Mouse (Mus musculus) embryonic facial prominence, embryonic 11.5 days (tissue): ENCODE data around the gene Gm21987. TPM values are rescaled to one million over a fixed set of nuclear protein-coding genes. Genes with fewer than 3 reads are reported as not detected.

ENCODE experiments used
- ATAC-seq: fragments of 200-750 bp; cut with Nextera tagmentation; replicated peaks from 2 replicates; pipeline ENCODE4 v1.8.0; 2017; ENCODE audit warnings: low read depth; ENCODE audit not compliant: insufficient number of reproducible peaks, low FRiP score, low TSS enrichment
- DNase-seq: peaks from one replicate; pipeline ENCODE4 v3.0.0-alpha.2; 2015; ENCODE audit warnings: low spot score
- H3K27ac ChIP-seq: fragments of 300-500 bp; sonication (generic); replicated peaks from 2 replicates; pipeline ENCODE4 v1.5.1; 2014; ENCODE audit warnings: mild to moderate bottlenecking, low read depth, low read length, control low read depth
- H3K27me3 ChIP-seq: fragments of 300-500 bp; sonication (generic); 2 replicates; pipeline ENCODE4 v1.6.1; 2014; ENCODE audit warnings: mild to moderate bottlenecking, low read length, moderate library complexity, mixed read lengths; ENCODE audit not compliant: control insufficient read depth, insufficient read depth
- H3K36me3 ChIP-seq: fragments of 300-500 bp; sonication (generic); replicated peaks from 2 replicates; pipeline ENCODE4 v1.6.1; 2014; ENCODE audit warnings: low read depth, mild to moderate bottlenecking, low read length, moderate library complexity, mixed read lengths; ENCODE audit not compliant: control insufficient read depth, insufficient read depth
- H3K4me1 ChIP-seq: fragments of 300-500 bp; sonication (generic); 2 replicates; pipeline ENCODE4 v1.6.1; 2014; ENCODE audit warnings: low read length, mixed read lengths; ENCODE audit not compliant: control insufficient read depth, insufficient read depth
- H3K4me2 ChIP-seq: fragments of 300-500 bp; sonication (generic); 2 replicates; pipeline ENCODE4 v1.6.1; 2014; ENCODE audit warnings: low read depth, mild to moderate bottlenecking, control low read depth, low read length, moderate library complexity
- H3K4me3 ChIP-seq: fragments of 300-500 bp; sonication (generic); 2 replicates; pipeline ENCODE4 v1.5.1; 2014; ENCODE audit warnings: low read depth, low read length, control low read depth
- H3K9ac ChIP-seq: fragments of 300-500 bp; sonication (generic); replicated peaks from 2 replicates; pipeline ENCODE4 v1.6.1; 2014; ENCODE audit warnings: mild to moderate bottlenecking, control low read depth, low read length
- H3K9me3 ChIP-seq: fragments of 300-500 bp; sonication (generic); replicated peaks from 2 replicates; pipeline ENCODE4 v1.6.1; 2016; ENCODE audit warnings: mild to moderate bottlenecking, low read length, inconsistent platforms, mixed read lengths; ENCODE audit not compliant: control insufficient read depth
- WGBS: fragments of 180-500 bp; shearing (Covaris S2); extraction: QIAGEN DNeasy Blood & Tissue Kit; methylation state at CpG from one replicate; pipeline ENCODE4 v1.1.7; 2014; 5-methylcytosine and 5-hydroxymethylcytosine counted together
- polyA plus RNA-seq: library from polyadenylated mRNA; unstranded; fragments of >200 nt; fragmentation: Nextera tagmentation; extraction: Ambion mirVana; gene quantifications from 2 replicates; pipeline ENCODE4 v1.2.1, GENCODE M21; 2014

Gene Gm21987
- polyA plus RNA-seq, 1 experiment from 2014 or later = 0.69 TPM

DNA sequence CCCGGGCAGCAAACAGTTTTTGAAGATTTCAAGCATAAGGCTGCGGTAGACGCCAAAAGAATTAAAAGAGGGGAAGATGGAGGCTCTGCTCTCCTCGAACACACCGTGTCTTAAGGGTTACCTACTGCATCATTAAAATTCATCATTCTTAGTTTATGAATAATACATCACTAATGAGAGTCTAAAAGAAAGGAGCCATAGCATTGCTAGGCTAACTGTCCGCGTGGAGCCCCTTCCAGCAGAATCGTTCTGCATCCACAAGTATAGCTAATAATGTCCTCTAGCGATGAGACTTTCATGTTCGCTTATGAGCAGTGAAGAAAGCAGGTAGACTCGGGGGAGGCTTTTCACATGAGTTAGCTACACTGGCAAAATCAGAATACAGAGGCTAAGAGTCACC, 38.6 kb upstream of the Gm21987 start:
- Histone ChIP-seq H3K4me3 (no peak overlapping the region), H3K9me3 (no peaks in the 10 kb centered on the region), H3K4me1 (no peaks in the 10 kb centered on the region; the same call in 1 of the 2 replicates), H3K27me3 (no peaks in the 10 kb centered on the region), H3K4me2 (no peak overlapping the region), H3K27ac (no peak overlapping the region), H3K36me3 (no peaks in the 10 kb centered on the region), H3K9ac (no peak overlapping the region)
- no peak for DNase-seq
- 85% methylated on average over 11 of the region's 11 CpGs for WGBS
- no peak for ATAC-seq

DNA sequence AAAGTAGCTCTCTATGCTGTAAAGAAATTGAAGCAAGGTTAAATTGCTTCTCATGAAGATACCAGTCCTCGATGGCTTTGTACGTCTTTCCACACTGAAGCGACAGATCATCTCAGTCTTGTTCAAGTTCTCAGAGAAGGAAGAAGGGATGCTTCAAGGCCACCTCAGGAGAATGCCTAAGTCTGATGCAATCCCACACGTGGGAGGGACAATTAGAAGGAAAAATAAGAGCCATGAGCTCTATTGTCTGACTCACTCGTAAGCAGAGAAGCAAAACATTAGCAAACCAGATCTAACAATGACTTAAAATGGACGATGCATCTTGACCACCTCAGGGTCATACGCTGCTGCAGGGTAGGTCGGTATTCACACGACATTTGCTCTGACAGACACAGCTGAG, 28.3 kb upstream of the Gm21987 start:
- Histone ChIP-seq H3K9ac (no peak overlapping the region), H3K27me3 (no peaks in the 10 kb centered on the region), H3K4me2 (no peak overlapping the region), H3K4me3 (no peak overlapping the region), H3K9me3 (no peaks in the 10 kb centered on the region), H3K27ac (no peak overlapping the region), H3K36me3 (no peaks in the 10 kb centered on the region), H3K4me1 (no peaks in the 10 kb centered on the region)
- ATAC-seq (no peak), DNase-seq (no peak)
- 74% methylated on average over 9 of the region's 9 CpGs for WGBS

DNA sequence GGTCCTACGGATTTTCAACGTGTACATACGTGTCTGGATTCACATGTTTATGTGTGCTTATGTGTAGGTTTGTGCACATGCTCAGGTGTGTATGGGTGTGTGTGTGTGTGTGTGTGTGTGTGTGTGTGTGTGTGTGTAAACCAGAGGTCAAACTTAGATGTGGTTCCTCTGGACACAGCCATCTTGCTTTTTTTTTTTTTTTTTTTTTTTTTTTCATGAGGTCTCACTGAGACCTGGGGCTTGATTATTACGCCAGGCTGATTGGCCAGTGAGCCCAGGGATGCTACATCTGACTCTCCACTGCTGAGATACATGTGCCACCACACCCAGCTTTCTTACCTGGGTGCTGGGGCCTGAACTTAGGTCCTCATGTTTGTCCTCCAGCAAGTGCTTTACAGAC, 27.8 kb upstream of the Gm21987 start:
- Histone ChIP-seq H3K9me3 (no peaks in the 10 kb centered on the region), H3K4me2 (no peak overlapping the region), H3K9ac (no peak overlapping the region), H3K4me3 (no peak overlapping the region), H3K36me3 (no peaks in the 10 kb centered on the region), H3K27me3 (no peaks in the 10 kb centered on the region), H3K27ac (no peak overlapping the region), H3K4me1 (no peaks in the 10 kb centered on the region)
- no peak for ATAC-seq
- DNase-seq = no peak
- 87% methylated on average over 4 of the region's 4 CpGs for WGBS

DNA sequence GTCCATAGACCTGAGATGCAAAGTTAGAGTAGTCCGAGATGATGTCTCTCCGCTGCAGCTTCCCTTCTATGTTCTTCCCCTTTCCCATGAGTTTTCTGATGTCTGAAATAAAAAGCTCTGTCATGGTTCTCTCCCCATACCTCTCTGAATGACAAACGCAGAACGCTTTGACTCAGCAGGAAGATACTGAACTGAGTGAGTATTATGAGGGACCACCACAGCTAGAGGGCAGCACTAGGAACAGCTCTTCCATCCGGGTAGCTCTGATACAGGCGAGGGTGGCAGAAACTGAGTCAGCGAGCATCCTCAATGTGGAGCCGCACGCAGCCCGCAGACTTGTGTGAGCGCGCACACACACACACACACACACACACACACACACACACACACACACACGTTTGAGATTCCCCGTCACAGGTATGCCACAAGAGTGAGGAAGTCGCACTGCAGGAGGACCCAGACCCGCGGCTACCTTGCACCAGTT, 25.3 kb upstream of the Gm21987 start:
- H3K36me3 ChIP-seq = no peaks in the 10 kb centered on the region
- WGBS = 25% methylated on average over 17 of the region's 17 CpGs
- H3K9me3 ChIP-seq = no peaks in the 10 kb centered on the region
- H3K27me3 ChIP-seq = no peaks in the 10 kb centered on the region
- H3K4me3 ChIP-seq = no peak overlapping the region; the same call in 1 of the 2 replicates
- no peak for ATAC-seq
- peak; percentile 75 for DNase-seq
- H3K4me1 ChIP-seq = no peaks in the 10 kb centered on the region
- no peak overlapping the region for H3K27ac ChIP-seq
- 0 out of 2 replicates have a peak overlapping the region, but pooled peaks have one; percentile 33 for H3K9ac ChIP-seq
- 0 out of 2 replicates have a peak overlapping the region, but pooled peaks have one; percentile 15 for H3K4me2 ChIP-seq

DNA sequence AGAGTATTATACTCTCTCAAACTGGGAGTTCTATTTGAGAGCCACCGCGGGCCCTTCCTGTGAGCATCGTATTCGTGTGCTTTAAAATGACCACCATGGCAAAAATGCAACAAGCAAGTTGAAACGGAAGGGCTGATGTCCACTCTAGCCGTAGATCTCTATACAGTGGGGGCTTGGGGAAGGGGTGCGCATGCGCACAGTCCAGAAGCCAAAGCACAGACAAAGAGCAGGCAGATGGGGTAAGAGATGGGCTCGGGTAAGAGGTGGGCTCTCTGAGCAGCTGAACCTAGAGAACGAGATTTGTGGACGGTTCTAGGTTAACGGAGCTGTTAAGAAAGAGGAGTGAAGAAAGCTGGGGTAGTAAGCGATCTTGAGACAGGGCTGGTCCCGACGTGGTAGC, 22.5 kb upstream of the Gm21987 start:
- no peak overlapping the region for H3K27ac ChIP-seq
- no peak overlapping the region for H3K4me2 ChIP-seq
- no peaks in the 10 kb centered on the region for H3K36me3 ChIP-seq
- H3K4me3 ChIP-seq = no peak overlapping the region
- H3K9ac ChIP-seq = no peak overlapping the region
- H3K9me3 ChIP-seq = no peaks in the 10 kb centered on the region
- ATAC-seq (no peak), DNase-seq (no peak)
- WGBS = 88% methylated on average over 15 of the region's 15 CpGs
- no peaks in the 10 kb centered on the region for H3K27me3 ChIP-seq
- no peaks in the 10 kb centered on the region for H3K4me1 ChIP-seq

DNA sequence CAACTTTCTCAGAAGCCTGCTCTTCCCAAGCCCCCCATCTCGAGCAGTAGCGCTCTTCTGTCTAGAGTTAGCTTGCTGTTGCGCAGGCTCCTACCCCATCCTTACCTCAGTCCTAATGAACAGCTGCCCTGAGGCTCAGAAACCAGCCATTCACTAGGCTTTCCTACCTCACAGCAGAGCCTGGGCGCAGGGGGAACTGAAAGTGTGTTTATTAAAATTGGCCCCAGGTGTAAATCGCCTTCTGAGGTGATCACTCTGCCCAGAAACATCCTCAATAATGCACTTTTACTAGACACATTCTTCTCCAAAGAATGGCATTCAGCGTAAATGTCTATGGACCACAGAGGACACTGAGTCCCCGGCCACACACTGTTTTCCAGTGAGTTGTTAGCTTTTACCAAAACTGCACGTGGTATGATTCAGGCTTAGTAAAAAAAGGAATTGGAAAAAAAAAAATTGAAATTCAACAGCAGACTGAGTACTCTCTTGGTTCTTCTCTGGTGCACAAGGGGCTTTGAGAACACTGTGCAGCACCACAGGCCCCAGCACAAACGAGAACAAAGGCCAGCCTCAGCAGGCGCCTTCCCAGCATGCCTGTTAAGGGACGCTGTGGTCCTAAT, 20.0 kb upstream of the Gm21987 start:
- Histone ChIP-seq H3K4me2 (no peak overlapping the region), H3K36me3 (no peaks in the 10 kb centered on the region), H3K4me3 (no peak overlapping the region), H3K27me3 (no peaks in the 10 kb centered on the region), H3K9ac (no peak overlapping the region), H3K4me1 (no peaks in the 10 kb centered on the region), H3K27ac (no peak overlapping the region), H3K9me3 (no peaks in the 10 kb centered on the region)
- WGBS = 84% methylated on average over 11 of the region's 11 CpGs
- DNase-seq (no peak), ATAC-seq (no peak)

DNA sequence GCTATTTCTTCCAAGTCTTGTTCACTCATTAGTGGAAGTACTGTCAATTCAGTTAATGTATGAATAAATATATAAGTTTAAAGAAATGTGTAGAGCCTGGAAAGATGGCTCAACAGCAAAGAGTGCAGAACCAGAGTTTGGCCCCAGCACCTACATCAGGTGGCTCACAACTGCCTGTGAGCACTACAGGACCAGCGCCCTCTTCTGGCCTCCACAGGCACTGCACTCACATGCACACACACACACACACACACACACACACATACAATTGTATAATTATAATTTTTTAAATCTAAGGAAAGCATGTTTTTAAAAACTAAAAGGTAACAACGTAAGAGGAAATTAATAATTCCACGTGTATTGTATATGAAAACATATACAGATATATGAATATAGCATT, 17.5 kb upstream of the Gm21987 start:
- Histone ChIP-seq H3K4me3 (no peak overlapping the region), H3K4me2 (no peak overlapping the region), H3K27ac (no peak overlapping the region), H3K36me3 (no peaks in the 10 kb centered on the region), H3K4me1 (no peaks in the 10 kb centered on the region), H3K27me3 (no peaks in the 10 kb centered on the region), H3K9ac (no peak overlapping the region), H3K9me3 (no peaks in the 10 kb centered on the region)
- DNase-seq (no peak), ATAC-seq (no peak)
- WGBS = 84% methylated on average over 3 of the region's 3 CpGs

DNA sequence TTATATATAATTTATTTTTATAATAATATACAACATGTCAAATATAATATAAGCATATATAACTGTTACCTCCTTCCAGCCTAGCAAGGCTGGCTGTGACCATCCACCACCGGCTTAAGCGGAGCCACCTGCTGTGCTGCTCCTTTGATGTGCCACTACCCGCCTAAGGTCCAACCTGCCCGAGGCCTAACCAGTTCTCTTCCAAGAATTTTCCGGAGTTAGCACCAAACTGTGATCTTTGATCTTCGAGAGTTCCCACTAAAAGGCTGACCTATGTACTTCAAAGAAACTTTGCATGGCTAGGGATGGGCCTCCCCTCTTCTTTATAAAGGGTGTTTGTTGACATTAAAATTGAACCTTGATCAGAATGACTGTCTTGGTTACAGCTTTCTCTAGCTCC, 12.4 kb upstream of the Gm21987 start:
- no peaks in the 10 kb centered on the region for H3K27me3 ChIP-seq
- no peaks in the 10 kb centered on the region for H3K4me1 ChIP-seq
- DNase-seq = no peak
- 39% methylated on average over 6 of the region's 6 CpGs for WGBS
- H3K36me3 ChIP-seq = no peaks in the 10 kb centered on the region
- no peaks in the 10 kb centered on the region for H3K9me3 ChIP-seq
- no peak overlapping the region for H3K4me3 ChIP-seq
- H3K9ac ChIP-seq = no peak overlapping the region
- no peak overlapping the region for H3K4me2 ChIP-seq
- ATAC-seq = no peak
- H3K27ac ChIP-seq = no peak overlapping the region
